Mouse (Mus musculus) erythroblast, embryonic 14.5 days (primary cell): ENCODE results near the gene Otos.

Experiments
- GATA1 ChIP-seq: IDR thresholded peaks from 2 replicates; pipeline ENCODE4 v1.6.1; 2012; ENCODE audit warnings: low read length, inconsistent platforms, mixed read lengths
- TAL1 ChIP-seq: IDR thresholded peaks from 3 replicates; pipeline ENCODE4 v1.6.1; 2012; ENCODE audit warnings: low read length, inconsistent platforms, mixed read lengths

GRCm38 (mm10) chr1:92667106-92667505 lies 18.5 kb upstream of the Otos start:
- TF ChIP-seq GATA1 (no peak), TAL1 (no peak)
